8 mouse cellular contexts compared by ENCODE assay signal in genomic region chrX:10117065-10117719, GRCm38 (mm10). TPM values are rescaled to one million over a fixed set of nuclear protein-coding genes. Genes with fewer than 3 reads are reported as not detected.
DNase-seq lines count a peak whose midpoint lies in the region; ATAC-seq lines count a peak whose summit lies in the region.

Gene Srpx (minus strand): TSS chrX:10117709.

- no peak for DNase-seq in heart, adult 8-10 months (ENCODE audit: low spot score)
- DNase-seq in embryonic facial prominence, embryonic 10.5 days (ENCODE audit: low spot score), result peak; percentile 51
- no peak for DNase-seq in hindbrain, embryonic 14.5 days (ENCODE audit: low spot score)
- DNase-seq in lung, postnatal 4 days, result peak; percentile 7 to 42
- no peak for DNase-seq in T-cell, adult 2 months (ENCODE audit: low spot score)

- H3K27me3 ChIP-seq in heart, embryonic 13.5 days (replicated peaks), result peaks cover 15% of the 10 kb centered on the region
- H3K27me3 ChIP-seq in embryonic facial prominence, embryonic 10.5 days (replicated peaks; ENCODE audit: low read depth, poor library complexity, severe bottlenecking), result peaks cover 34% of the 10 kb centered on the region
- no peaks in the 10 kb centered on the region for H3K27me3 ChIP-seq in hindbrain, embryonic 14.5 days (ENCODE audit: control insufficient read depth, insufficient read depth, low read length)

- H3K9ac ChIP-seq in heart, embryonic 13.5 days, result peak within 1 kb of the TSS; percentile 67
- H3K9ac ChIP-seq in hindbrain, embryonic 14.5 days, result peak within 1 kb of the TSS; percentile 43

- H3K27ac ChIP-seq in heart, embryonic 13.5 days (replicated peaks), result no peak within 1 kb of the TSS
- peak within 1 kb of the TSS; percentile 69 for H3K27ac ChIP-seq in embryonic facial prominence, embryonic 10.5 days (replicated peaks)
- no peak within 1 kb of the TSS for H3K27ac ChIP-seq in hindbrain, embryonic 14.5 days

- peak within 1 kb of the TSS; percentile 73 for H3K4me2 ChIP-seq in heart, embryonic 13.5 days
- peak within 1 kb of the TSS; percentile 50 for H3K4me2 ChIP-seq in hindbrain, embryonic 14.5 days (replicated peaks)

- no peaks in the 10 kb centered on the region for H3K36me3 ChIP-seq in heart, embryonic 13.5 days
- H3K36me3 ChIP-seq in embryonic facial prominence, embryonic 10.5 days (replicated peaks), result no peaks in the 10 kb centered on the region
- H3K36me3 ChIP-seq in hindbrain, embryonic 14.5 days (replicated peaks; ENCODE audit: control insufficient read depth, insufficient read depth), result no peaks in the 10 kb centered on the region

- H3K4me3 ChIP-seq in heart, embryonic 13.5 days, result peak within 1 kb of the TSS; percentile 49
- peak within 1 kb of the TSS; percentile 50 for H3K4me3 ChIP-seq in embryonic facial prominence, embryonic 10.5 days
- peak within 1 kb of the TSS; percentile 30 for H3K4me3 ChIP-seq in hindbrain, embryonic 14.5 days (replicated peaks; ENCODE audit: low read length)

- H3K9me3 ChIP-seq in heart, embryonic 13.5 days, result no peaks in the 10 kb centered on the region
- H3K9me3 ChIP-seq in embryonic facial prominence, embryonic 10.5 days, result no peaks in the 10 kb centered on the region
- H3K9me3 ChIP-seq in hindbrain, embryonic 14.5 days (ENCODE audit: control insufficient read depth, low read length), result no peaks in the 10 kb centered on the region

- WGBS in heart, embryonic 13.5 days, result 9% methylated on average over 19 of the region's 19 CpGs
- 15% methylated on average over 19 of the region's 19 CpGs for WGBS in embryonic facial prominence, embryonic 10.5 days
- WGBS in hindbrain, embryonic 14.5 days, result 16% methylated on average over 19 of the region's 19 CpGs

- no peaks in the 10 kb centered on the region for H3K4me1 ChIP-seq in heart, embryonic 13.5 days
- peaks cover 6% of the 10 kb centered on the region; the same call in 1 of the 2 replicates for H3K4me1 ChIP-seq in embryonic facial prominence, embryonic 10.5 days
- no peaks in the 10 kb centered on the region for H3K4me1 ChIP-seq in hindbrain, embryonic 14.5 days (replicated peaks; ENCODE audit: control insufficient read depth, insufficient read depth, low read length)

- ATAC-seq in heart, embryonic 13.5 days (ENCODE audit: extremely low read depth, insufficient number of reproducible peaks, low FRiP score, low TSS enrichment), result no peak; the same call in 1 of the 2 replicates
- ATAC-seq in hindbrain, embryonic 14.5 days (ENCODE audit: low FRiP score), result peak; percentile 51; the same call in 1 of the 2 replicates
- no peak for ATAC-seq in frontal cortex, adult (ENCODE audit: low TSS enrichment)
- ATAC-seq in inflammation-experienced regulatory T-cells, adult 6 months, result no peak

RNA-seq across cellular contexts. Expression of gene Srpx, which starts in this region (rescaled TPM):
- polyA plus RNA-seq in heart, embryonic 13.5 days (2015; fragmentation: Nextera tagmentation; extraction: Ambion mirVana), result 6.8 and 7.3 TPM in 2 replicates
- 1 to 10 TPM; 2.2 to 3.8 (median 3.2) TPM for total RNA-seq in heart, adult 8-10 months (2022)
- polyA plus RNA-seq in embryonic facial prominence, embryonic 10.5 days (2016; fragmentation: Nextera tagmentation; extraction: Ambion mirVana), result 3.1 and 3.6 TPM in 2 replicates
- polyA plus RNA-seq in hindbrain, embryonic 14.5 days (2014; fragmentation: Nextera tagmentation; extraction: Ambion mirVana), result 3.8 and 3.9 TPM in 2 replicates
- polyA plus RNA-seq in inflammation-experienced regulatory T-cells, adult 6 months (2017; shearing (Covaris generic)), result not detected

Comparison
In these comparisons a context has a peak if more than half of its experiments do, and no peak if none do; other contexts are left out.
1. DNase-seq: peak in embryonic facial prominence, embryonic 10.5 days (single experiment) and lung, postnatal 4 days (2 of 2); none in heart, adult 8-10 months (single experiment), hindbrain, embryonic 14.5 days (single experiment) and T-cell, adult 2 months (single experiment).
2. Peak in every context shown above with its lines, with median percentiles within 50 percentile points of each other: H3K4me3 ChIP-seq.